Mouse (Mus musculus) right cerebral cortex, postnatal 25 days (tissue): ENCODE data around the gene Fam196b.

Experiments used
- DNase-seq: peaks from one replicate; pipeline ENCODE4 v3.0.0; 2022

Gene Fam196b

GRCm38 (mm10) chr11:34337907-34338306 lies 23.3 kb downstream of the Fam196b start:
- no peak for DNase-seq

- DNase-seq: no peak
Observed at GRCm38 (mm10) chr11:34339693-34340092, 25.1 kb downstream of the Fam196b start.

GRCm38 (mm10) chr11:34343742-34344307 lies 29.2 kb downstream of the Fam196b start:
- no peak for DNase-seq

GRCm38 (mm10) chr11:34344310-34344709 lies 29.7 kb downstream of the Fam196b start:
- no peak for DNase-seq

GRCm38 (mm10) chr11:34348287-34348918 lies 33.8 kb downstream of the Fam196b start:
- peak; percentile 46 for DNase-seq

GRCm38 (mm10) chr11:34349453-34350056 lies 34.9 kb downstream of the Fam196b start:
- no peak for DNase-seq

- no peak for DNase-seq
Observed at GRCm38 (mm10) chr11:34355406-34355805, 40.8 kb downstream of the Fam196b start.

- DNase-seq: no peak
Observed at GRCm38 (mm10) chr11:34356109-34356508, 41.5 kb downstream of the Fam196b start.

- DNase-seq: no peak
Observed at GRCm38 (mm10) chr11:34372224-34372623, 57.6 kb downstream of the Fam196b start.

GRCm38 (mm10) chr11:34375557-34375956 lies 60.9 kb downstream of the Fam196b start:
- DNase-seq: no peak

- DNase-seq: no peak
Observed at GRCm38 (mm10) chr11:34377649-34378048, 63.0 kb downstream of the Fam196b start.

- no peak for DNase-seq
Observed at GRCm38 (mm10) chr11:34383501-34383900, 68.9 kb downstream of the Fam196b start.

GRCm38 (mm10) chr11:34384178-34384577 lies 69.6 kb downstream of the Fam196b start:
- DNase-seq: no peak

- no peak for DNase-seq
Observed at GRCm38 (mm10) chr11:34385001-34385688, 70.5 kb downstream of the Fam196b start.

- no peak for DNase-seq
Observed at GRCm38 (mm10) chr11:34389261-34390116, 74.9 kb downstream of the Fam196b start.

- DNase-seq: no peak
Observed at GRCm38 (mm10) chr11:34392105-34392504, 77.5 kb downstream of the Fam196b start.

GRCm38 (mm10) chr11:34395802-34396201 lies 81.2 kb downstream of the Fam196b start:
- DNase-seq: no peak

- DNase-seq: no peak
Observed at GRCm38 (mm10) chr11:34397661-34398060, 83.0 kb downstream of the Fam196b start.

- no peak for DNase-seq
Observed at GRCm38 (mm10) chr11:34398555-34398954, 83.9 kb downstream of the Fam196b start.

- DNase-seq: no peak
Observed at GRCm38 (mm10) chr11:34401343-34401742, 86.7 kb downstream of the Fam196b start.

- DNase-seq: no peak
Observed at GRCm38 (mm10) chr11:34405311-34405710, 90.7 kb downstream of the Fam196b start.

- DNase-seq: no peak
Observed at GRCm38 (mm10) chr11:34406309-34406708, 91.7 kb downstream of the Fam196b start.

GRCm38 (mm10) chr11:34406850-34407249 lies 92.2 kb downstream of the Fam196b start:
- no peak for DNase-seq
